Mouse (Mus musculus): ENCODE data around the gene Sept7. TPM values are rescaled to one million over a fixed set of nuclear protein-coding genes. Genes with fewer than 3 reads are reported as not detected.

The Sept7 gene
- polyA plus RNA-seq, 1 experiment from 2014 or later, result 267 TPM

Other genes starting within 250 kb of the Sept7 start
- not detected in 2 replicates for gene Gm10181, start 163.0 kb upstream of the Sept7 start, polyA plus RNA-seq (2014; fragmentation: Nextera tagmentation; extraction: Ambion mirVana)
- 30.6 and 40.7 TPM in 2 replicates for gene Herpud2, start 100.6 kb upstream of the Sept7 start, polyA plus RNA-seq (2014; fragmentation: Nextera tagmentation; extraction: Ambion mirVana)
- 6.4 and 6.9 TPM in 2 replicates for gene Eepd1, start 229.1 kb downstream of the Sept7 start, polyA plus RNA-seq (2014; fragmentation: Nextera tagmentation; extraction: Ambion mirVana)